Mouse (Mus musculus) cerebellum, adult 9-11 months (tissue): ENCODE measurements around the gene Spata3.
"Not testable (repeated sequence)": the region's sequence is repeated elsewhere in the genome, so short reads cannot be mapped to it uniquely, and the experiment has no call there.

ENCODE experiments used
- DNase-seq: peaks from one replicate; pipeline ENCODE4 v3.0.0; 2022

Spata3 gene

GRCm38 (mm10) chr1:86016516-86016915 is at the start of gene Spata3:
TSS of gene Spata3 (plus strand) at chr1:86016816.
- DNase-seq = no peak

- no peak for DNase-seq
Observed at GRCm38 (mm10) chr1:85969081-85969480, 47.5 kb upstream of the Spata3 start.

DNA sequence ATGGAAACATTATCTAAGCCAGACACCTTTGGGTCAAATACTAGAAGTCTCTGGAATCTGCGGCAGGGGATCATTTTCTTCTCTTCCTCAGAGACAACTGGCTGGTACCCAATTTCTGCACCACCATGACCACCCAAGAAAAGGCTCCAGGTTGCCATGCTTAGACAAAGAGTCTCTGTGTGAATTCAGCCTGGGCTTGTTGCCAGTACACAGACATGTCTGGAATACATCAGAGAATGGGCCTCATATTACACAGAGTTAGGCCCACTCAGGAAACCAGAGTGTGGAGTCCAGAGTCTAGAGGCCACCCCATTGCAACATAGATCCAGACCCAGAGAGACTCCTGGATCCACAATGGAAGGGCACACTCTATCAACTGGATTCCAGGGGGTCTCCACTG is 47.1 kb upstream of the Spata3 start:
- DNase-seq = peak; percentile 16

- DNase-seq = no peak
Observed at GRCm38 (mm10) chr1:85971070-85971469, 45.5 kb upstream of the Spata3 start.

DNA sequence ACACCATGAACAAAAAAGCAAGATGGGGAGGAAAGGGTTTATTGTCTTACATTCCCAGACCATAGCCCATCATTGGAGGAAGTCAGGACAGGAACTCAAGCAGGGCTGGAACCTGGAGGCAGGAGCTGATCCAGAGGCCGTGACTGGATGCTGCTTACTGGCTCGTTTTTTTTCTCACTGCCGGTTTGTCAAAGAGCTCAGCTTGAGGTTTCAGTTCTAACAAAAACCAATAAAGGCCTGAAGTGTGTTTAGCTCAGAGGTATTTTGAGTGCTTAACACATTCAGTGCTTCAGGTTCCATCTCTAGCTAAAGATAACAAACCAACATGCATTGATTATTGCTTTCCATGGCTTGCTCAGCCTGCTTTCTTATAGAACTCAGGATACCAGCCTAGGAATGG is 44.3 kb upstream of the Spata3 start:
- DNase-seq = no peak

DNA sequence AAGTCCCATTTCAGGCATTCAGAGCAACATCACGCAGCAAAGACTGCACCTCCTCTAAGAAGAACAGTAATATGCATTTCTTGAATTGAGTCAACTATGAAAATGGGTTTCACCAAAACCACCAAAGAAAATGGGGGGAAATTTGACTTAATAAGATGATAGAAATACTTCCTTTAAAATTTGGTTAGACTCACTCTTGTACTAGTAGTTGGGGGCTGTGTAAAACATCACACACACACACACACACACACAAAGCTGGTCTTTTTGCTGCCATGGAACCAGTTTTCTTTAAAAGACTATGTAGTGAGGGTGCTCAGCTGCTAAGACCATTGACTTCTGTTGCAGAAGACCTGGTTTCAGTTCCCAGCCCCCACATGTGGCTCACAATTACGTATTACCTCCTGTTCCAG is 43.1 kb upstream of the Spata3 start:
- DNase-seq = no peak

DNA sequence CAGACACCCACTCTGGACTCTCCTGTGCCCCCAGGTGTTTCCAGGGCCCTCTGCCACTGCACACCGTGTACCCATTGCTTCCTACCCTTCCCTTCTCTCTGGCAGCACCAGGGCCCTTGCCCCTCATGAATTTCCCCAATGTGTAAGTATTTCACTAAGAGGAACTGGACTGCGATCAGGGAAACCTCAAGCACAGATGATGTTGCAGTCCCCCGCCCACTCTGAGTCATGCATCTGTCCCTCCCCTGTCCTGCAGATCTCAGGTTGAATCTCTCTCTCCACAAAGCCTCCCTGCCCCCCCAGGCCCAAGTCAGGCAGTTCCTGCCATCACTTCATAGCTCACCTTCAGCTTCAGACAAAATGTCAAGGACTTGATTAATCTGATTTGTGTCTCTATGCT is 38.9 kb upstream of the Spata3 start:
- DNase-seq = no peak

DNA sequence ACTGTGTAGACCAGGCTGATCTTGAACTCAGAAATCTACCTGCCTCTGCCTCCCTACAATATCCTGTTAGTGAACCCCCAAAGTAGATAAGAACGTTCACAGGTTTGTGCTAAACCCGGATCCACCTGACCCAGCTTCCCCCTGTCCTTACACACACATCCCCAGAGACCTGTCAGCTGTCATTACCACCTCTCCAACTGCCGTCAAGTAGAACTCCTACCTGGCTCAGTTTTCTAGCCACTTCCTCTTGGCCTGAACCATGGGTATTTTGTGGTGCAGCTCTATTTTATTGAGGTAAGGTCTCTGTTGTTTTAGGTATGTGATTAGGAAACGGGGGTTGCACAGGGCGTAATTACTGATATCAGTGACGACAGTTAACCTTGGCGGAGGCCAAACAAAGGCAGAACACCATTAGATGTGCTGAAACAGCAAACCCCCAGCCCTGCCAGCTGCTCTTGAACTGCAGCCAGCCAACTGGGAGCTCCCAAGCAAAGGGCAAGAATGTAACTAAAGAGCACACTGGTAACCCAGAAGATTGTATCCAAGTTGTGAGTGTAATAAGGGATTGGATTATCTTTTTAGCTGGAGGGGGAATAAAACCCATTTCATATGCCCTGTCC is 34.8 kb upstream of the Spata3 start:
- DNase-seq = no peak

DNA sequence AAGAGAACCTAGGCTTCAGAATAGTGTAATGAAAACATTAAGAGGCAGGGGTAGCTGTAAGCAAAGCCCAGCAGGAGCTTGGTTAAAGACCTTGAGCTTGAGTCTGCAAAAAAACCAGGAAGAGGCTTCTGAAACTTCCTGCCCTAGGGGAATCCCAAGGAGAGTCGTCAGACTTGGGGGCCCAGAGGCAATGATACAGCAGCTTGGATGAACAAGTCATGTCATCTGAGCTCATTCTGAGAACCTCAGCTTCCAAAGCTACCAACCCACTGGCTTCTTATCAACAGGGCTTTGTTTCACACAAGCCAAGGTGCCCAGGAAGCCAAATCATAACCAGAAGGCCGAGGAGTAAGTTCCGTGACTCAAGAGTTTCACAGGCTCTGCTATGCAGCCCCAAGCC is 30.8 kb upstream of the Spata3 start:
- DNase-seq = no peak

- DNase-seq = no peak
Observed at GRCm38 (mm10) chr1:85988351-85988750, 28.3 kb upstream of the Spata3 start.

DNA sequence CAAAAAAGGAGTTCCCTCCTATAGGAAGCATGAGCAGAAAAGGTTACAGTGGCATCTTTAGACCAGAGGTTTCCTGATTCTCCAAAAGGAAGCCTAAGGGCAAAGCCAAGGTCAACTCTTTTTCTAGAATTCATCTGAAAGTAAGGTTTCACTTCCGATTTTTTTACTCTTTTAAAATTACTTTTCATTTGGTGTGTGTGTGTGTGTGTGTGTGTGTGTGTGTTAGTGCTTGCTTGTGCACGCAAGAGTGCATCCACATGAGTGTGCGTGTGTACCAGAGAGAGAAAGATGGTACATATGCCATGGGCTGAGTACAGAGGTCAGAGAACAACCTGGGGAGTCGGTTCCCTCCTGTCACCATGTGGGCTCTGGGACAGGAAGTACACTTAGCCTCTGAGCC is 27.7 kb upstream of the Spata3 start:
- DNase-seq = not testable (repeated sequence)

DNA sequence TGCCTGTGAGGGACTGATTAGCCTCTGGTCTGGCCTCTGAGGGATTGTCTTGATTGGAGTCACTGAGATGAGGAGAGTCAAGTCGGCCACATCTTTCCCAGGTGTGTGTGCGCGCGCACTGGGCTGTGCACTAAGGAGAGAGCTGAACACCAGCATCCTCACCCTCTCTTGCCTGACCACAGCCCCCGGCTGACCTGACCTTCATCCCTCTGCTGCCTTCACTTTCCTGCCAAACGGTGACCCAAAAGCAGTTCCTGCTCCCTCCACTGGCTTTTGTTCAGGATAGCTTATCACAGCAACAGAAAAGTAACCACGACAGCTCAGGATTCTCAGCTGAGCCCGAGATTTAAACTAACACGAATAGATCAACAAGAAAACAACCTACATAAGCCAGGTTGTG is 24.4 kb upstream of the Spata3 start:
- DNase-seq = no peak

- DNase-seq = no peak
Observed at GRCm38 (mm10) chr1:85993541-85993940, 23.1 kb upstream of the Spata3 start.

- DNase-seq = no peak
Observed at GRCm38 (mm10) chr1:85997221-85997620, 19.4 kb upstream of the Spata3 start.

DNA sequence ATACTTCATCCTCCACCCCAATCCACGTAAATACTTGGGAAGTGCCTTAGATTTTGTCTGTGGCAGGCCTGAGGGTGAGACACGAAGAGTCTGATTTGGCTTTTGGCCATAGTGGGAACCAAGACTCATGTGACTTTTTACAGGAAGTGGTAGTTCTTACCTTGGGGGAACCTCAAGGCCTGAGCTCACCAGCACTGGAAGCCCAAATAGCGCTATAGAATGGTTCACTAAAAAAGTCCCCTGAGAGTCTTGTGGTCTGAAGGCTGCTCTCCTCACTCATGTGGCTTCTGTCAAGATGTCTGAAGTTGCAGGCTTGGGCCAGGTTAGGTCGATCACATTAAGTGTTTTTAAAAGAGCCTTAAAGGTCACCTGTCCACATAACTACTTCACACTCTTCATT is 18.6 kb upstream of the Spata3 start:
- no peak for DNase-seq

GRCm38 (mm10) chr1:85999853-86000570 is 16.6 kb upstream of the Spata3 start:
- no peak for DNase-seq

DNA sequence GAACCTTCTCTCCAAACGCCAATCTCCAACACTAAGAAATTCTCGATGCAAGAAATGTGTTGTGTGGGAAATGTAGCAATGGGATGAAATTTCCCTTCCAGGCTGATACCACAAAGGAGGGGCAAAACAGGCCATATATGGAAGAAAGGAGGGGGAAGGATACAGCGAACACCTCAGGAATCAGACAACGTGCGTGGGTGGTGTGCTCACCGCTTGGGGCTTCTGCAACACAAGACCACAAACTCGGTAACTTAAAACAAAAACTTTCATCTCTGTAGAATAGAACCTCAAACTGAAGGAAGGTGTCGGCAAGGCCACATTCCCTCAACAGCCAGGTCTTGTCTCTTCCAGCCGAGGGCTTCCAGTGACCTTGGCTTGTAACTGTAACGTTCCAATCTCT is 11.1 kb upstream of the Spata3 start:
- no peak for DNase-seq

DNA sequence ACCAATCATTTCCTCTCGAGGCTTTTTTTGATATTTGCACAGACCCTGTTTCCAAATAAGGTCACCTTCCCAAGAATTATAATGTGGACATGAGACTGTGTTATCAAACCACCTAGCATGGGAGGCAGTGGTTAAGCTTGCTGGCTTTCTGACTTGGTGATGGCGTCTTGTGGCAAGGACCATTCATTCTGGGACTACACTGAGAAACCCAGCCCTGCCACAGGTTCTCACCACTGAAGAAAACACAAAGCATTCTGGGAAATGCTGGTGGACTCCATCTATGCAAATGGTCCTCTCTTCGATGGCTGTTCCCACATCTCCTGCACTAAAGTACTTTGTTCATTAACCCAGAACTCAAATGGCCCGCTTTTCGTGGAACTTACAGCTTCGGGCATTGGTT is 10.6 kb upstream of the Spata3 start:
- no peak for DNase-seq

DNA sequence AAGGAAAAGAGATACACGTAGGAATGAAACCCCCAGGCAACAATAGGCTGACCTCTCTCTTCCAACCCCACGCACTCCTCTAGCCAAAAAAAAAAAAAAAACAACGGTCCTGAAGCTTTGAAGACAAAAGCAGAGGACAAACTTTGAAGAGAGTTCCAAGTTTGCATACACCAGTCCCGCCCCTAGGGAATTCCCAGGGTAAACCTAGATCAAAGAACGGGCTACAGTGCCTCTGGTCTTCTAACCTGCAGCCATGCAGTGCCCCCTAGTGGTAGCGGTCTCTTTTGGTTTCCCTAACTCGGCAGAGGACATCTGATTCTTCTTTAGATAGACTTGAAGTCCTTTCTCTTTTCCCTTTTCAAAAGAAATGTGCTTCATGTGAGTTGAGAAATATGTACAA is 8.8 kb upstream of the Spata3 start:
- DNase-seq = peak; percentile 69

GRCm38 (mm10) chr1:86015758-86016157 is 858 bp upstream of the Spata3 start:
- not testable (repeated sequence) for DNase-seq

GRCm38 (mm10) chr1:86018235-86019055 is 1.8 kb downstream of the Spata3 start:
- peak; percentile 42 for DNase-seq

DNA sequence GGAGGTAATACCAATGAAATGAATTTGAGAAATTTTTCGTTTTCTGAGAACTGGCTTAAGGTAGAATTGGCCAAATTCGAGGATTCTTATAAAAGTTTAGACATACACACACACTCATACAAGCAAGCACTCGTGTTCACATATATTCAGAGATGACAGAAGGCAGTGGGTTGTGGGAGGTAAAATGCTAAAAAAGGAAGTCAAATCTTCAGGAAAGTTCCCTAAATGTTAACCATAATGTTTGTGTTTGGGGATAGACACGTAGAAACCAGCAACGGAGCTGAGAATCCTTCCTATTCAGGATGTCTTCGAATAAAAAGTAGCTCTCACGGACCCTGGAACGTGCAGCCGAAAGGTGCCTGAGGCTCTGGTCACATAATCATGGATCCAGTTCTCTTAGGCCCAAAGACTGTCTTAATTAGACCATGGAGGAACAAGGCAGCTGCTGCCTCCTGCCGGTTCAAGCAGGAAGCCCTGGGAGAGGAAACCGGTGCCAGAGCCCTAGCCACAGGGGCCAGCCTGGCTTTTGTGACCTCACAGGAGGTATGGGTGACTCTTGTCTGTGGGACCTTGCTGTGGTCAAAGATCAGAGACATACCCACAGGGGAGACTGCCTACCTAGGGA is 4.9 kb downstream of the Spata3 start:
- DNase-seq = no peak

GRCm38 (mm10) chr1:86032273-86032987 is 15.8 kb downstream of the Spata3 start:
- peak; percentile 58 for DNase-seq
